Mouse (Mus musculus): ENCODE measurements around the gene Des.

DNA sequence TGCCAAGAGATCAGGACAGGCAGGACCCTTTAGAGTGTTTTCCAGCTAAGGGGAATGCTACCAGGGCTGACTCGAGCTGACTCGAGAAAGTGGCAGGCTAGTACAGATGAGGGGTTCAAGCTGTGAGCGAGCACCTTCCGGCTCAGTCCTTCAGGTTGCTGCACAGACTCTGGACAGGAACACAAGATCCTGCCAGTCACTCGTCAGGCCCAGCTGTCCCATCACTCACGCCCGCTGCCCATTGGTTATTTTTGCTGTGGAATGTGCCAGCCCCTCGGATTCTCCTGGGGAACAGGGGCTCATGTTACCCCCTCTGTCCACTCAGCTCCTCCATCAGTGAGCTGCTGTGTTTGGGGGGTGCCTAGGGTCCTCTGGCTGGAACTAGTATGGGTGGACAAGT lies 19.8 kb downstream of the Des start:
- no peak for TF ChIP-seq CTCF (IDR thresholded peaks at IDR 0.05; ENCODE audit: extremely low read depth, insufficient read depth, low read length)
- TF ChIP-seq POLR2A (IDR thresholded peaks at IDR 0.05; ENCODE audit: extremely low read depth, insufficient read depth, low read length): no peak

Data from cortical plate, adult 2 months (tissue).